Mouse (Mus musculus) midbrain, embryonic 11.5 days (tissue): ENCODE measurements at regions not wholly inside any gene's neighbourhood (a gene's known extent, or its start where the extent isn't known, plus 50 kb on each side); places are given as distances from the start of the nearest gene placed in this dataset.

Experiments
- ATAC-seq: fragments of 200-750 bp; cut with Nextera tagmentation; 2 replicates; pipeline ENCODE4 v1.8.0; 2017; ENCODE audit warnings: moderate TSS enrichment, moderate library complexity; ENCODE audit not compliant: low FRiP score
- DNase-seq: peaks from one replicate; pipeline ENCODE4 v3.0.0; 2015; ENCODE audit warnings: low spot score; ENCODE audit errors: missing footprints
- H3K27ac ChIP-seq: fragments of 300-500 bp; sonication (generic); 2 replicates; pipeline ENCODE4 v1.5.1; 2014; ENCODE audit warnings: low read depth, low read length
- H3K27me3 ChIP-seq: fragments of 300-500 bp; sonication (generic); 2 replicates; pipeline ENCODE4 v1.6.1; 2014; ENCODE audit warnings: mild to moderate bottlenecking, low read length, moderate library complexity, mixed read lengths; ENCODE audit not compliant: control insufficient read depth, insufficient read depth
- H3K36me3 ChIP-seq: fragments of 300-500 bp; sonication (generic); 2 replicates; pipeline ENCODE4 v1.6.1; 2014; ENCODE audit warnings: mild to moderate bottlenecking, low read length, moderate library complexity, mixed read lengths; ENCODE audit not compliant: control insufficient read depth, insufficient read depth
- H3K4me1 ChIP-seq: fragments of 300-500 bp; sonication (generic); 2 replicates; pipeline ENCODE4 v1.6.1; 2014; ENCODE audit warnings: low read length; ENCODE audit not compliant: control insufficient read depth, insufficient read depth
- H3K4me2 ChIP-seq: fragments of 300-500 bp; sonication (generic); 2 replicates; pipeline ENCODE4 v1.6.1; 2014; ENCODE audit warnings: mild to moderate bottlenecking, moderate library complexity
- H3K4me3 ChIP-seq: fragments of 300-500 bp; sonication (generic); 2 replicates; pipeline ENCODE4 v1.5.1; 2014; ENCODE audit warnings: low read depth, low read length
- H3K9ac ChIP-seq: fragments of 300-500 bp; sonication (generic); 2 replicates; pipeline ENCODE4 v1.6.1; 2014; ENCODE audit warnings: low read length
- H3K9me3 ChIP-seq: fragments of 300-500 bp; sonication (generic); 2 replicates; pipeline ENCODE4 v1.6.1; 2016; ENCODE audit warnings: low read length; ENCODE audit not compliant: control insufficient read depth
- WGBS: fragments of 180-500 bp; shearing (Covaris S2); extraction: QIAGEN DNeasy Blood & Tissue Kit; methylation state at CpG from one replicate; pipeline ENCODE4 v1.1.7; 2014; 5-methylcytosine and 5-hydroxymethylcytosine counted together

- 49% methylated on average over 7 of the region's 7 CpGs for WGBS
- Histone ChIP-seq H3K4me2 (no peak overlapping the region), H3K4me1 (no peaks in the 10 kb centered on the region), H3K9me3 (no peaks in the 10 kb centered on the region), H3K36me3 (no peaks in the 10 kb centered on the region), H3K9ac (no peak overlapping the region), H3K27ac (no peak overlapping the region), H3K27me3 (no peaks in the 10 kb centered on the region), H3K4me3 (no peak overlapping the region)
- no peak for ATAC-seq
- DNase-seq: no peak
Observed at GRCm38 (mm10) chrX:49387439-49387838, 76.3 kb upstream of the Arhgap36 start.

- ATAC-seq (no peak), DNase-seq (peak; percentile 81)
- no peak overlapping the region for H3K4me2 ChIP-seq
- no peaks in the 10 kb centered on the region for H3K27me3 ChIP-seq
- H3K27ac ChIP-seq: no peak overlapping the region
- no peak overlapping the region for H3K4me3 ChIP-seq
- 25% methylated on average over 8 of the region's 8 CpGs for WGBS
- no peak overlapping the region for H3K9ac ChIP-seq
- no peaks in the 10 kb centered on the region for H3K4me1 ChIP-seq
- no peaks in the 10 kb centered on the region for H3K9me3 ChIP-seq
- no peaks in the 10 kb centered on the region for H3K36me3 ChIP-seq
Observed at GRCm38 (mm10) chrX:49377067-49377466, 86.7 kb upstream of the Arhgap36 start.

GRCm38 (mm10) chrX:49370384-49370783, 82.3 kb upstream of the Enox2 start:
- 69% methylated on average over 2 of the region's 2 CpGs for WGBS
- H3K4me3 ChIP-seq: no peak overlapping the region
- no peaks in the 10 kb centered on the region for H3K36me3 ChIP-seq
- ATAC-seq: no peak
- H3K4me1 ChIP-seq: no peaks in the 10 kb centered on the region
- no peak overlapping the region for H3K4me2 ChIP-seq
- H3K27me3 ChIP-seq: no peaks in the 10 kb centered on the region
- no peak overlapping the region for H3K9ac ChIP-seq
- DNase-seq: no peak
- H3K9me3 ChIP-seq: no peaks in the 10 kb centered on the region
- H3K27ac ChIP-seq: no peak overlapping the region

GRCm38 (mm10) chrX:49369404-49369803, 81.3 kb upstream of the Enox2 start:
- ATAC-seq (0 out of 2 replicates have a peak, but pooled peaks have one; percentile 16), DNase-seq (no peak)
- 60% methylated on average over 9 of the region's 9 CpGs for WGBS

GRCm38 (mm10) chrX:49346451-49346850, 58.4 kb upstream of the Enox2 start:
- Histone ChIP-seq H3K36me3 (no peaks in the 10 kb centered on the region), H3K9me3 (no peaks in the 10 kb centered on the region), H3K4me1 (no peaks in the 10 kb centered on the region), H3K27me3 (no peaks in the 10 kb centered on the region), H3K4me2 (no peak overlapping the region), H3K9ac (no peak overlapping the region), H3K27ac (no peak overlapping the region), H3K4me3 (no peak overlapping the region)
- DNase-seq: no peak
- no peak for ATAC-seq

More at GRCm38 (mm10) chrX:49369404-49369803, 81.3 kb upstream of the Enox2 start:
- Histone ChIP-seq H3K9ac (no peak overlapping the region), H3K27ac (no peak overlapping the region), H3K9me3 (no peaks in the 10 kb centered on the region), H3K4me2 (no peak overlapping the region), H3K4me3 (no peak overlapping the region), H3K27me3 (no peaks in the 10 kb centered on the region), H3K4me1 (no peaks in the 10 kb centered on the region), H3K36me3 (no peaks in the 10 kb centered on the region)
